Mouse (Mus musculus): ENCODE data around the gene Zfp148. TPM values are rescaled to one million over a fixed set of nuclear protein-coding genes. Genes with fewer than 3 reads are reported as not detected.
A peak's percentile ranks its signal among the peaks of the same experiment; 100 is the strongest.

Gene Zfp148
- total and polyA plus RNA-seq, 3 experiments, result 6.1 to 40.9 (median 37.9) TPM

DNA sequence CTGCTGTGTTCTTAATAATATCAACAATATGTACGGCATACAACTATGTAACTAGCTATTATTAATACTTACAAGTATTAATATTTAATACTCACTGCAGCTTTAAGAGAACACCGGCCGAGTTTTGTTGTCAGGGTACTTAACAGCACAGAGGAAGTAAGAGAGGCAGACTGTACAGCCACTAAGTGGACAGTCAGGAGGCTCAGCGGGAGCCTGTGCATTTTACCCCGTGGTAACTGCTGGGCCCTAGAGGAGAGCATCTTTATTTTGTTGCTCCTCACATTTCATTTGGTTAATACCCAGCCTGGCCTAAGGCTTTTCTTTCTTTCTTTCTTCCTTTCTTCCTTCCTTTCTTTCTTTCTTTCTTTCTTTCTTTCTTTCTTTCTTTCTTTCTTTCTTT lies 8.0 kb upstream of the Zfp148 start:
- Histone ChIP-seq H3K4me3 (no peak overlapping the region), H3K27me3 (ENCODE audit: control insufficient read depth, insufficient read depth, low read length) (no peaks in the 10 kb centered on the region), H3K9ac (ENCODE audit: low read depth, low read length) (no peak overlapping the region), H3K36me3 (ENCODE audit: control insufficient read depth, insufficient read depth, low read length) (no peaks in the 10 kb centered on the region), H3K79me2 (replicated peaks; ENCODE audit: control insufficient read depth, insufficient read depth, low read length) (no peaks in the 10 kb centered on the region), H3K27ac (no peak overlapping the region), H3K4me1 (ENCODE audit: control insufficient read depth, insufficient read depth, low read length) (no peaks in the 10 kb centered on the region)
- 51% methylated on average over 5 of the region's 5 CpGs for WGBS
- intact Hi-C loops (cut with DNase I), result no loop called here
- TF ChIP-seq EP300 (IDR thresholded peaks at IDR 0.05; ENCODE audit: insufficient read depth, low read depth, low read length) (no peak), CTCF (IDR thresholded peaks at IDR 0.05) (no peak), POLR2A (IDR thresholded peaks at IDR 0.05; ENCODE audit: insufficient read depth, low read depth, low read length) (no peak)
- no peak for DNase-seq

GRCm38 (mm10) chr16:33373326-33373725 lies 7.3 kb upstream of the Zfp148 start:
- 93% methylated on average over 2 of the region's 2 CpGs for WGBS
- DNase-seq, result no peak

DNA sequence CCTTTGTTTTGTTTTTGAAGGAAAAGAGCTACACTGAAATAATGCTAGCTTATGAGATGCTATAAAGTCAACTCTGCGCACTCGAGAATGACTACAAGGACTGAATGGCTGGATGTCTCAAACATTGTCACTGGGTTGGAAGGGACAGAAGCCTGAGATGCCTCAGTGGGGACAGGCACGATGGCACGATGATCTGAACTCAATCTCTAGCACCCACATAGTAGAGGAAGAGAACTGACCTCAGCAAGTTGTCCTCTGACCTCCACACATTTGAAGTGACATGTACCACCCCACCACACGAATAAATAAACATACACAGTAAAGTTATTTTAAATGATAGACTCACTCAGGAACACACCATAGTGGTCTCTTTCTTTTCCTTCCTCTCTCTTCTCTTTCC lies 4.4 kb upstream of the Zfp148 start:
- H3K27me3 ChIP-seq (ENCODE audit: control insufficient read depth, insufficient read depth, low read length), result no peaks in the 10 kb centered on the region
- no peak overlapping the region for H3K9ac ChIP-seq (ENCODE audit: low read depth, low read length)
- no peak overlapping the region for H3K4me3 ChIP-seq
- no peak for DNase-seq
- H3K4me1 ChIP-seq (ENCODE audit: control insufficient read depth, insufficient read depth, low read length), result peaks cover 1% of the 10 kb centered on the region; the same call in 1 of the 2 replicates
- TF ChIP-seq CTCF (IDR thresholded peaks at IDR 0.05) (no peak), EP300 (IDR thresholded peaks at IDR 0.05; ENCODE audit: insufficient read depth, low read depth, low read length) (no peak)
- 77% methylated on average over 5 of the region's 5 CpGs for whole genome bisulfite sequencing
- intact Hi-C loops (cut with DNase I), result no loop called here
- no peak overlapping the region for H3K27ac ChIP-seq
- H3K36me3 ChIP-seq (ENCODE audit: control insufficient read depth, insufficient read depth, low read length), result no peaks in the 10 kb centered on the region; the same call in 1 of the 2 replicates
- peaks cover 2% of the 10 kb centered on the region for H3K79me2 ChIP-seq (replicated peaks; ENCODE audit: control insufficient read depth, insufficient read depth, low read length)

More at GRCm38 (mm10) chr16:33373326-33373725, 7.3 kb upstream of the Zfp148 start:
- Histone ChIP-seq H3K36me3 (ENCODE audit: control insufficient read depth, insufficient read depth, low read length) (no peaks in the 10 kb centered on the region), H3K27ac (no peak overlapping the region), H3K4me3 (no peak overlapping the region), H3K27me3 (ENCODE audit: control insufficient read depth, insufficient read depth, low read length) (no peaks in the 10 kb centered on the region), H3K79me2 (replicated peaks; ENCODE audit: control insufficient read depth, insufficient read depth, low read length) (no peaks in the 10 kb centered on the region), H3K4me1 (ENCODE audit: control insufficient read depth, insufficient read depth, low read length) (no peaks in the 10 kb centered on the region), H3K9ac (ENCODE audit: low read depth, low read length) (no peak overlapping the region)
- intact Hi-C loops (cut with DNase I), result no loop called here
- TF ChIP-seq EP300 (IDR thresholded peaks at IDR 0.05; ENCODE audit: insufficient read depth, low read depth, low read length), result no peak
- no peak for TF ChIP-seq CTCF (IDR thresholded peaks at IDR 0.05)
- TF ChIP-seq POLR2A (IDR thresholded peaks at IDR 0.05; ENCODE audit: insufficient read depth, low read depth, low read length), result no peak

DNA sequence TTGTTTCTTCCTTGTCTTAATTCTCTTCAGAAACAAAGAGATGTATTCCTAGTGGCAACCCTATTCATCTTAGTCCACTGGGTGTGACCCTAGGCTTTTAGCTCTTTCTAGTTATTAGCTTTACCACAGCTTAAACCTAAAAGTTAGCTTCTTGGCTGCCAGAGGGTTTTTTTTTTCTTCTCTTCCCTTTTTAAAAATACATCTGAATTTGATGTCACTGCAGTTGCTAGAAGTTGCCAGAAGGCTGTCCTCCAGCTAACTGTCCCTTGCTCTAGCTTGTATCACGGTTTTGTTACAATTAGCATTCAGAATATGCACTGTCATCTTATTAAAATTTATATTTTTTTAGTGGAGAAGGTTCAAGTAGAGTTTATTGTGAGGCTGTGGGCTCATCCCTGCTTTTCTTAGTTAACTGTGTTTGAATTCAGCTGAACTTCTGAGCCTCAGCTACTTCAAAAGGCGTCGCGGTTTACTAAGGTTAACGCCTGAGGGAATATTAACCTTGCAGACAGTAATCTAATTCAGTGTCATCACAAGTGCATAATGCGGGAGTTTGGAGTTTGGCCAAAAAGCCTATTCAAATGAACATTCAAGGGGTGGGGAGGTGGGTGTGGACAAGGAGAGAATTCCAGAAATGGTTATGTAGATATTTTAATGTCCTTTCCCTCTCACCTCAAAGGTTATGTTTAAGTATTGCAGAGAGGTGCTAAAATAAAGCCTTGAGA lies 1.3 kb upstream of the Zfp148 start:
- intact Hi-C loops (cut with DNase I), result no loop called here
- no peak overlapping the region for H3K9ac ChIP-seq (ENCODE audit: low read depth, low read length)
- H3K4me3 ChIP-seq, result no peak overlapping the region
- no peak for DNase-seq
- TF ChIP-seq CTCF (IDR thresholded peaks at IDR 0.05) (no peak), EP300 (IDR thresholded peaks at IDR 0.05; ENCODE audit: insufficient read depth, low read depth, low read length) (no peak), POLR2A (IDR thresholded peaks at IDR 0.05; ENCODE audit: insufficient read depth, low read depth, low read length) (no peak)
- peaks cover 2% of the 10 kb centered on the region for H3K36me3 ChIP-seq (ENCODE audit: control insufficient read depth, insufficient read depth, low read length)
- peaks cover 5% of the 10 kb centered on the region for H3K4me1 ChIP-seq (ENCODE audit: control insufficient read depth, insufficient read depth, low read length)
- no peaks in the 10 kb centered on the region for H3K27me3 ChIP-seq (ENCODE audit: control insufficient read depth, insufficient read depth, low read length)
- 54% methylated on average over 6 of the region's 6 CpGs for WGBS
- peaks cover 10% of the 10 kb centered on the region for H3K79me2 ChIP-seq (replicated peaks; ENCODE audit: control insufficient read depth, insufficient read depth, low read length)
- H3K27ac ChIP-seq, result no peak overlapping the region

DNA sequence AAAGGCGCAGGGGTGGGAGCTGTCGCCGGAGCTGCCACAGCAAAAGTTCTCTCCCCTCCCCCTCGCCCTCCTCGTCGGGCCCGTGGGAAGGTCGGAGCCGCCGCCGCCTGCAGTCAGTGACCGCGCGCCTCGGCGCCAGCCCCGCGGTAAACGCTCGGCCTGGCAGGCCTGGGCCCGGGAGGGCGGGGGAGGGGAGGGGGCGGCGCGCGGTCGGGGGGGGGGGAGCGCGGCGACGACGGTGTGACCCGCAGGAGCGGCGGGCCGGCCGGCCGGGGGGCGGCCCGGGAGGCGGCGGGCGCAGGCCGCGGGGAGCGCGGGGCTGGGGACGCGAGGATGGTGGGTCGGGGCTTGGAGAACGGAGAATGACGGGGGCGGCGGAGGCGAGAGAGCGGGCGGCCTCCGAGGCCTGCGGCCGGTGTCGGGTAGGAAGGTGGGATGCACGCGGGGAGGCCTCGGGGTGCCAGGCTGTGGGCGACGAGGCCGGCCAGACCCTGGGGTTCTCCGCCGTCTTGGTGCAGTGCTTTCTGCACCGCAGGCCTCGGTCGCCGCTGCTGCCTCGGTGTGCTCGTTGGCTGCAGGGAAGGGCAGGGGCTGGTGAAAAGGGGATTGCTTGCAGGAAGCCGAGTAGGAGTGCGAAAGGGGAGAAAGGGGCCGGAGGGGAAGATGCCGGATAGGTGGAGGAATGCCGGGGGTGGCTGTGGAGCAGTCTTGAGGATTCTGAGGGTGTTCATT lies 412 bp downstream of the Zfp148 start:
- peak overlapping the region; percentile 69 for H3K4me3 ChIP-seq
- TF ChIP-seq EP300 (IDR thresholded peaks at IDR 0.05; ENCODE audit: insufficient read depth, low read depth, low read length) (no peak), POLR2A (IDR thresholded peaks at IDR 0.05; ENCODE audit: insufficient read depth, low read depth, low read length) (no peak), CTCF (IDR thresholded peaks at IDR 0.05) (no peak)
- H3K27ac ChIP-seq, result peak overlapping the region; percentile 93
- no peaks in the 10 kb centered on the region for H3K27me3 ChIP-seq (ENCODE audit: control insufficient read depth, insufficient read depth, low read length)
- H3K4me1 ChIP-seq (ENCODE audit: control insufficient read depth, insufficient read depth, low read length), result peaks cover 5% of the 10 kb centered on the region
- peaks cover 14% of the 10 kb centered on the region for H3K79me2 ChIP-seq (replicated peaks; ENCODE audit: control insufficient read depth, insufficient read depth, low read length)
- H3K9ac ChIP-seq (ENCODE audit: low read depth, low read length), result peak overlapping the region; percentile 96
- intact Hi-C loops (cut with DNase I), result loop anchor here (5.0 kb wide), 2 partner anchors 101 to 199 kb away; no protein-coding TSS in a partner anchor
- under 1% methylated on average over 63 of the region's 80 CpGs for WGBS
- peak; percentile 62 to 67 for DNase-seq
- peaks cover 2% of the 10 kb centered on the region for H3K36me3 ChIP-seq (ENCODE audit: control insufficient read depth, insufficient read depth, low read length)
